Mouse (Mus musculus) liver, postnatal 0 days (tissue): Measurements from ENCODE around the gene Arl8a.

Source experiments
- CTCF ChIP-seq: sonication (generic); IDR thresholded peaks from 2 replicates; pipeline ENCODE4 v1.5.1; 2016; ENCODE audit warnings: antibody characterized with exemption, low read depth
- EP300 ChIP-seq: IDR thresholded peaks from 2 replicates; pipeline ENCODE4 v1.6.1; 2016; ENCODE audit warnings: antibody characterized with exemption, low read depth, mild to moderate bottlenecking

DNA sequence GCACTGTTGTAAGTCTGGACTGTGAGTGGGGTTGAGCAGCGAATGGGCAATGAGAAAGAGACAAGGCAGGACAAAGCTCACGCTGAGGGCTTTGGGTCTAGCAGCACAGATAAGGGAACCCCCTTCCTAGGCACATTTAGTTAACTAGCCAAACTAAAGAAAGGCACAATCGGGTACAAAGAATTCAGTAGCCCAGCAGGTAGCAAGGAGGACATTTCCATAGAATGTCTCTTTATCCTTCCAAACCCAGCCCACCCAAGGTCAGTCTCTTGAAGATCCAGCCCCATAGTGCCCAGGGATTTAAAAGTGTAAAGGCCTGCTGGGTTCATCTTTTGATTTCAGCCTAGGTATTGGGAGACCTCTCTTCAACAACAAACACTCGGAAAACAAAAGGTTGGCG, 39.3 kb downstream of the Arl8a start:
- TF ChIP-seq CTCF (no peak), EP300 (no peak)
